Mouse (Mus musculus) cortical plate, adult 2 months (tissue): ENCODE results near the gene Rsrp1.

Experiments used
- CTCF ChIP-seq: fragments of 200-500 bp; IDR thresholded peaks from 2 replicates; pipeline ENCODE4 v1.5.1; 2011; ENCODE audit warnings: mild to moderate bottlenecking, control low read depth, low read length; ENCODE audit not compliant: insufficient read depth; ENCODE audit errors: extremely low read depth
- POLR2A ChIP-seq: fragments of 200-500 bp; IDR thresholded peaks from 2 replicates; pipeline ENCODE4 v1.6.1; 2011; ENCODE audit warnings: mild to moderate bottlenecking, low read length, control low read depth; ENCODE audit not compliant: insufficient read depth; ENCODE audit errors: extremely low read depth

DNA sequence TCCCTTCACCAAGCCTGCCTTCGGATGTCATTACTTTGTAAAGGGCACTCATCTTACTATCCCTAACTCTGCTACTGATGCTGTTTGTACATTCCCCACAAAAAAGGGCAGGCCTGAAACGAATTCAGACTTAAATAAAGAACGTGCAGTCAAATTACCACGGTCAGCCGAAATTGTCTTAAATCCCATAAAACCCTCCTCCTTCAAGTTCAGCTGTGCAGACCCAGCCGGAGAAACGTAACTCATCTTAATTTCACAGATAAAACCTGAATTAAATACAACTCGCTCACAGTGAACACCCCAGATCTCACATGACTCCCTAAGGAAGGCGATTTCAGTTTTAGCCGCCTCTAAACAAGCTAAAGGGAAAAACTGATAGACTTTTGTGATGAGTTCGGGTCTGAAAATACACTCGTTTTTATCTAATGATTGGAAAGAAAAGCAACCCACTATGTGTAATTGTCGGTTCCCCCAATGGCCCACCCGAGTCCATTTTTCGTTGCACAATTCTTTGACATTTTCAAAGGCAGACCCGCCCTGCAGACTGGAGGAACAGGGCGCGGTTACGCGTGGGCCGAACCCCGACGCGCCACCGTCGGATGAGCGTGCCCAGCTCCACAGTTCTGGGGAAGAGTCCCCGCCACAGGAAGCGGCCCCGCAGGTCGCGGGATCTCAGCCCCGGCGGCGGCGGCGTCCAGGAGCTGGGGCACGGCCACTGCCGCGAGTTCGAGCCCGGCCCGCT is 9.1 kb upstream of the Rsrp1 start:
- TF ChIP-seq POLR2A: no peak
- TF ChIP-seq CTCF: no peak
